In the genomic region with DNA sequence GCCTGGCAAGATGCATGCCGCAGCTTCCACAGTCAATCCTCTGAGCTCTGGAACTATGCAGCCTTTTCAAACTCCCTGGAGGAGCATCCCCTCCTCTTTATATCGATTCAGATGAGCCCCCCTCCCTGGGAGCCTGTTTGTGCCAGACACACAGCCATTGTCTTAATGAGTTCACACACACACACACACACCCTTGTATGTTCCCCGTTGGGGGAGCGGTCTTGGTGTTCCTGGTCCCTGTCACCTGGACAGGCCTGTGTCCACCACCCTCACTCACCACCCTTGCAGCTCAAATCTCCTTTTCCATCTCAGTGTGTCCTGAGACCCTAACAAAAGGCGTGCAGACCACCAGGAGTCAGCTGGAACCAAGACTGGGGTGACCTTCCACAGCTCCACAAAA, we compare ENCODE assay signal across 11 mouse cellular contexts. TPM values are rescaled to one million over a fixed set of nuclear protein-coding genes. Genes with fewer than 3 reads are reported as not detected.
DNase-seq lines count a peak whose midpoint lies in the region; ATAC-seq and TF ChIP-seq lines count a peak whose summit lies in the region.
"Had no signal": no experiment of that assay in that cellular context is flagged by ENCODE, and none has a peak within 500 bp of the region (broad histone marks: within the 10 kb centered on the region; RNA-seq: fewer than 3 reads in every experiment).

No protein-coding gene starts in this region.

- peak overlapping the region; percentile 74; the same call in 1 of the 2 replicates for H3K4me3 ChIP-seq in lung, embryonic 14.5 days (ENCODE audit: low read depth, low read length)
- H3K4me3 ChIP-seq in limb, embryonic 10.5 days = peak overlapping the region; percentile 75; the same call in 1 of the 2 replicates
- H3K4me3 ChIP-seq in stomach, embryonic 16.5 days (replicated peaks; ENCODE audit: low read length) = peak overlapping the region; percentile 80; the same call in 1 of the 2 replicates

- 53% methylated on average over 5 of the region's 5 CpGs for WGBS in lung, embryonic 14.5 days
- WGBS in limb, embryonic 10.5 days = 50% methylated on average over 5 of the region's 5 CpGs
- 56% methylated on average over 5 of the region's 5 CpGs for WGBS in stomach, embryonic 16.5 days

- no peaks in the 10 kb centered on the region for H3K9me3 ChIP-seq in lung, embryonic 14.5 days (ENCODE audit: low read depth, low read length)
- no peaks in the 10 kb centered on the region for H3K9me3 ChIP-seq in limb, embryonic 10.5 days (replicated peaks)
- no peaks in the 10 kb centered on the region for H3K9me3 ChIP-seq in stomach, embryonic 16.5 days (replicated peaks; ENCODE audit: control insufficient read depth, low read length)

- no peak overlapping the region for H3K9ac ChIP-seq in lung, embryonic 14.5 days
- H3K9ac ChIP-seq in stomach, embryonic 16.5 days (ENCODE audit: low read length) = no peak overlapping the region

- peak overlapping the region; percentile 82 for H3K4me2 ChIP-seq in lung, embryonic 14.5 days
- peak overlapping the region; percentile 83 for H3K4me2 ChIP-seq in stomach, embryonic 16.5 days (ENCODE audit: low read depth, low read length)

- no peaks in the 10 kb centered on the region for H3K4me1 ChIP-seq in lung, embryonic 14.5 days (ENCODE audit: insufficient read depth)
- H3K4me1 ChIP-seq in limb, embryonic 10.5 days = peaks cover 32% of the 10 kb centered on the region
- peaks cover 25% of the 10 kb centered on the region for H3K4me1 ChIP-seq in stomach, embryonic 16.5 days (ENCODE audit: control insufficient read depth, insufficient read depth, low read length)

- DNase-seq in cerebellum, adult 18-20 months = peak; percentile 13 to 19
- DNase-seq in cerebellum, adult 9-10 months = no peak
- DNase-seq in lung, embryonic 14.5 days = no peak
- no peak for DNase-seq in lung, postnatal 36 days
- DNase-seq in limb, embryonic 10.5 days (ENCODE audit: low spot score) = no peak
- no peak for DNase-seq in frontal cortex, postnatal 14 days (ENCODE audit: low spot score in 2 of 2)
- DNase-seq: right cerebral cortex, postnatal 25 days had no signal

- no peak for ATAC-seq in lung, embryonic 14.5 days (ENCODE audit: insufficient read depth)
- ATAC-seq in stomach, embryonic 16.5 days (ENCODE audit: insufficient read depth, low FRiP score) = no peak
- no peak for ATAC-seq in megakaryocyte-erythroid progenitor cell, adult 5-6 weeks (replicated peaks; ENCODE audit: low FRiP score, low TSS enrichment, poor library complexity, severe bottlenecking)
- ATAC-seq: Patski had no signal

- no peak for TF ChIP-seq CTCF in lung, embryonic 14.5 days (IDR thresholded peaks at IDR 0.05; ENCODE audit: low read depth)

- H3K27ac ChIP-seq in lung, embryonic 14.5 days (ENCODE audit: low read depth) = no peak overlapping the region
- no peak overlapping the region for H3K27ac ChIP-seq in limb, embryonic 10.5 days
- no peak overlapping the region for H3K27ac ChIP-seq in stomach, embryonic 16.5 days (ENCODE audit: low read length)

- H3K27me3 ChIP-seq in lung, embryonic 14.5 days (ENCODE audit: insufficient read depth, low read length) = peaks cover 68% of the 10 kb centered on the region
- H3K27me3 ChIP-seq in limb, embryonic 10.5 days (ENCODE audit: low read depth, poor library complexity, severe bottlenecking) = peaks cover 89% of the 10 kb centered on the region
- H3K27me3 ChIP-seq in stomach, embryonic 16.5 days (ENCODE audit: control insufficient read depth, insufficient read depth, low read length) = peaks cover 33% of the 10 kb centered on the region

- no peaks in the 10 kb centered on the region for H3K36me3 ChIP-seq in lung, embryonic 14.5 days (ENCODE audit: insufficient read depth)
- H3K36me3 ChIP-seq in limb, embryonic 10.5 days = no peaks in the 10 kb centered on the region
- H3K36me3 ChIP-seq in stomach, embryonic 16.5 days (ENCODE audit: control insufficient read depth, insufficient read depth, low read length) = no peaks in the 10 kb centered on the region

RNA-seq across cellular contexts. Expression of a gene that starts 2.1 kb away (rescaled TPM):
- polyA plus RNA-seq in lung, embryonic 14.5 days (2014; fragmentation: Nextera tagmentation; extraction: Ambion mirVana) = 3.6 and 4.0 TPM in 2 replicates
- 2.9 and 4.4 TPM in 2 replicates for polyA plus RNA-seq in limb, embryonic 10.5 days (2016; fragmentation: Nextera tagmentation; extraction: Ambion mirVana)
- 3.2 and 3.5 TPM in 2 replicates for polyA plus RNA-seq in stomach, embryonic 16.5 days (2015; fragmentation: Nextera tagmentation; extraction: Ambion mirVana)
- total RNA-seq in megakaryocyte-erythroid progenitor cell, adult 5-6 weeks (2014; fragmentation: Nextera tagmentation) = not detected in 2 replicates
- total RNA-seq in megakaryocyte-erythroid progenitor cell, adult 5-6 weeks (2017) = not detected in 2 replicates
- total RNA-seq: hematopoietic stem cell, adult 5-6 weeks had no signal

RNA-seq across cellular contexts. Expression of a gene that starts 53.0 kb away (rescaled TPM):
- 0.42 and 2.4 TPM in 2 replicates for polyA plus RNA-seq in lung, embryonic 14.5 days (2014; fragmentation: Nextera tagmentation; extraction: Ambion mirVana)
- 3.1 TPM in 2 replicates for polyA plus RNA-seq in limb, embryonic 10.5 days (2016; fragmentation: Nextera tagmentation; extraction: Ambion mirVana)
- polyA plus RNA-seq in stomach, embryonic 16.5 days (2015; fragmentation: Nextera tagmentation; extraction: Ambion mirVana) = 1.1 and 17.1 TPM in 2 replicates
- not detected in 2 replicates for total RNA-seq in megakaryocyte-erythroid progenitor cell, adult 5-6 weeks (2014; fragmentation: Nextera tagmentation)
- total RNA-seq in megakaryocyte-erythroid progenitor cell, adult 5-6 weeks (2017) = not detected in 2 replicates
- total RNA-seq: hematopoietic stem cell, adult 5-6 weeks had no signal
- polyA plus RNA-seq: Patski had no signal

Comparison
In these comparisons a context has a peak if more than half of its experiments do, and no peak if none do; other contexts are left out.
1. DNase-seq: peak in cerebellum, adult 18-20 months (2 of 2); none in cerebellum, adult 9-10 months (single experiment), lung, embryonic 14.5 days (single experiment), lung, postnatal 36 days (single experiment), limb, embryonic 10.5 days (single experiment) and frontal cortex, postnatal 14 days (0 of 2).
2. Peak in every context shown above with its lines, with median percentiles within 50 percentile points of each other: H3K4me3 ChIP-seq.